Mouse (Mus musculus): ENCODE results near the gene Daxx. TPM values are rescaled to one million over a fixed set of nuclear protein-coding genes. Genes with fewer than 3 reads are reported as not detected.

The Daxx gene
- total RNA-seq, 2 experiments from 2014 or later: 25.4 to 33.0 TPM

Small RNAs within 50 kb of the gene (microRNA-seq; reads per million reads assigned to microRNA genes)
- gene Gm27740: 0 reads per million in 2 experiments

Other genes starting within 250 kb of the Daxx start
- 100 to 1,000 TPM; 157 to 166 TPM for gene Hnrnpm, start 222.6 kb upstream of the Daxx start, total RNA-seq (2021)
- 10 to 100 TPM; 83.7 to 88.1 TPM for gene March2, start 190.7 kb upstream of the Daxx start, total RNA-seq (2021)
- 100 to 1,000 TPM; 280 to 301 TPM for gene Rab11b, start 148.9 kb upstream of the Daxx start, total RNA-seq (2021)
- gene Angptl4, start 127.6 kb upstream of the Daxx start, total RNA-seq (2021): 1 to 10 TPM; 3.3 to 5.9 TPM
- 10 to 100 TPM; 35.0 to 36.2 TPM for gene Kank3, start 98.9 kb upstream of the Daxx start, total RNA-seq (2021)
- 100 to 1,000 TPM; 742 to 754 TPM for gene Rps28, start 84.9 kb upstream of the Daxx start, total RNA-seq (2021)
- 100 to 1,000 TPM; 207 to 228 TPM for gene Ndufa7, start 84.8 kb upstream of the Daxx start, total RNA-seq (2021)
- gene Cd320, start 66.3 kb upstream of the Daxx start, total RNA-seq (2021): 10 to 100 TPM; 22.2 to 24.9 TPM
- not detected for gene Gm7029, start 35.6 kb upstream of the Daxx start, total RNA-seq (2021)
- 1 to 10 TPM; 1.9 to 2.5 TPM for gene Kifc1, start 18.8 kb upstream of the Daxx start, total RNA-seq (2021)
- gene Platr17, start 4.3 kb upstream of the Daxx start, total RNA-seq (2021): not detected
- 10 to 100 TPM; 32.5 to 38.9 TPM for gene Tapbp, start 6.5 kb downstream of the Daxx start, total RNA-seq (2021)
- gene Zbtb22, start 6.5 kb downstream of the Daxx start, total RNA-seq (2021): 10 to 100 TPM; 26.9 to 30.8 TPM
- gene Rgl2, start 20.1 kb downstream of the Daxx start, total RNA-seq (2021): 10 to 100 TPM; 66.4 to 79.8 TPM
- 10 to 100 TPM; 85.6 to 91.8 TPM for gene Pfdn6, start 30.9 kb downstream of the Daxx start, total RNA-seq (2021)
- gene Wdr46, start 31.2 kb downstream of the Daxx start, total RNA-seq (2021): 10 to 100 TPM; 15.9 to 17.9 TPM
- gene B3galt4, start 42.1 kb downstream of the Daxx start, total RNA-seq (2021): 1 to 10 TPM; 4.5 to 6.2 TPM
- gene Vps52, start 46.4 kb downstream of the Daxx start, total RNA-seq (2021): 10 to 100 TPM; 80.0 to 84.8 TPM
- 100 to 1,000 TPM; 327 to 330 TPM for gene Rps18, start 46.6 kb downstream of the Daxx start, total RNA-seq (2021)
- gene H2-K1, start 90.9 kb downstream of the Daxx start, total RNA-seq (2021): 10 to 100 TPM; 16.3 to 16.9 TPM
- 10 to 100 TPM; 39.6 to 42.9 TPM for gene Ring1, start 115.3 kb downstream of the Daxx start, total RNA-seq (2021)
- gene H2-Ke6, start 118.6 kb downstream of the Daxx start, total RNA-seq (2021): 10 to 100 TPM; 60.2 to 61.7 TPM
- gene Slc39a7, start 122.3 kb downstream of the Daxx start, total RNA-seq (2021): 10 to 100 TPM; 88.5 to 92.6 TPM
- gene Rxrb, start 122.4 kb downstream of the Daxx start, total RNA-seq (2021): 10 to 100 TPM; 77.8 to 79.2 TPM
- 10 to 100 TPM; 20.3 to 21.8 TPM for gene Col11a2, start 130.0 kb downstream of the Daxx start, total RNA-seq (2021)
- under 1 TPM; 0.35 to 0.42 TPM for gene H2-Oa, start 182.9 kb downstream of the Daxx start, total RNA-seq (2021)
- 10 to 100 TPM; 26.7 to 31.7 TPM for gene H2-DMa, start 210.1 kb downstream of the Daxx start, total RNA-seq (2021)
- 100 to 1,000 TPM; 182 to 193 TPM for gene Brd2, start 213.2 kb downstream of the Daxx start, total RNA-seq (2021)
- gene H2-DMb2, start 233.9 kb downstream of the Daxx start, total RNA-seq (2021): under 1 TPM; 0.67 to 0.96 TPM
- 1 to 10 TPM in 1 of 2 experiments, under 1 TPM in 1; 0.95 to 1.7 TPM for gene H2-DMb1, start 243.7 kb downstream of the Daxx start, total RNA-seq (2021)

Data from layer of hippocampus, postnatal 36 days (tissue).